Mouse (Mus musculus) NIH3T3 (cell line): ENCODE data around the gene Ltbp4.
A peak's percentile ranks its signal among the peaks of the same experiment; 100 is the strongest.

Source experiments
- DNase-seq: peaks from one replicate; pipeline ENCODE4 v3.0.0-alpha.2; 2012; ENCODE audit warnings: low read depth

Ltbp4 gene

DNA sequence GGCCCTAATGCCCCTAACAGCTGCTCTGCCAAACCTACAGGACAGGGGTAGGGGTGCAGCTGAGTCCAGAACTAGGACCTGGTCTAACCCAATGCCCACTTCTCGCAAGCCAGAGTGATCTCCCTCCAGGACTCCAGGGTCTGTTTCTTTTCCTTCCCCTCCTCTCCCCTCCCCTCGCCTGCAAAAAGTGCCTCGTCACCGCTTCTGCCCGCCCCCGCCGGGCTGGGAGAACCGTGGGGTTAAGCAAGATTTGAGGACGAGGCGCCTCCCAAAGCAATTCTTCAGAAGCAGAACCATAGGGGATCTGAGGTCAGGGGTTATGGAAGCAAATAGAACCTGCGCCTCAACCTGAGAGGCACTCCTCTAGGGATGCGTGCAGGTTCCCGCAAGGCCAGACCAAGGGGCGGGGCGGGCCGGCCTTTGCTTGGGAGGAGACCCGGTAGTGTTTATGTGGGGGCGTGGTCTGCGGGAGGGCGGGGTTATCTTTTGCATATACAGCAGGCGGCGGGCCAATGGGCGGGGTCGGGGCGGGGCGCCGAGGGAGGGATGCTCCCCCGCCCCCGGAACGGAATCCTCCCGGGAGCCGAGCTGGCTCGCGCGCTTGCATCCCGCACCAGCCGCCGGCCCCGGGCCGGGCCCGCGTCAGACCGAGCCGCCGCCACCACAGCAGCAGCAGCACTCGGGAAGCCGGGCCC is 79.1 kb downstream of the Ltbp4 start, which contains the start of gene Numbl:
Gene Numbl, plus strand, starts transcription at position 229 of the 695 bp plus-strand sequence.
- peak; percentile 99 for DNase-seq

DNA sequence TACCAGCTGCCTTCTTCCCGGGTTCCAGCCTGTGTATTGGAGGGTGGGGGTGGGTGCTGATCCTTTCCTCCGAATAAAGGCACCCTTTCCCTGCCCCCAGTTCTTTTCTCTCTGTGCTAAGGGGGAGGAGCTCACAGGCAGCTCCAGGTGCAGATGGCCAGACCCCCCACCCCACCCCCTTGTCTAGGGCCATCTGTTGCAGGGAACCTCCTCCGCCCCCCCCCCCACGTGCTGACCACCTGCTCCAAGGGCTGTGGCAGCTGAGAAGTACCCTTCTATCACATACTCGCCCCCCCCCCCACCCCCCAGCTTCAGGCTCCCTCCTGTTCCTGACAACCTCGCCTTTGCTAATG is 79.7 kb downstream of the Ltbp4 start:
- DNase-seq, result no peak

DNA sequence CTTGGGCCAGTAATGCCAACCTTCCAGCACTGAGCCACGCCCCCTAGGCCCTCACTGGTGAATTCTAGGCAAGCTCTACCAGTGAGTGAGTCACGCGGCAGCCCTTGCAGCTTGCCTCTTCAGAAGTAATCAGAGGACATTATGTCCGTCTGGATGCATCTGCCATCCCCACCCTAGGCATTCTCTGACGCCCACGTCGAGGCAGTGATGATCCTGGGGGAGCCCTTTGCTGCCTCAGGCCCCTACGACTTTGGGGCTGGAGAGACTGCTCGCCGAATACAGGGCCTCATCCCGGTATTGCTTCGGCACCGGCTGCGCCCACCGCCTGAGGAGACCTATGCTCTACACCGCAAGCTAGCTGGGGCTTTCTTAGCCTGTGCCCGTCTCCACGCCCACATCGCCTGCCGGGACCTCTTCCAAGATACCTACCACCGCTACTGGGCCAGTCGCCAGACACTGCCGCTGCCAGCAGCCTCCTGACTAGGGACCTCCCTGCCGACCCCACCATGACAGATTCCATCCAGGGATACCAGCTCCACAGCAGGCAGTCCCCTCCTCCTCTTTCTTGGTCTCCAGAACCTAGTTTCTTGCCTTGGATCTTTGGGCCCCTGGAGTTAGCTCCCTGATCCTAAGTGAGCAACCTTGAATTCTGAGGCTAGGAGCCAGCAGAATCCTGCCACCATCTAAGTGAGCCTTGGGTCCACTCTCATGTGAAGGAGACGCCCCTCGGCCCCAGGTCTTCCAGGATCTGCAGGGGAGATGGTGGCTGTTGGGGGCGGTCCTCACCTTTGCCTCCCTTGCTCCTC is 80.2 kb downstream of the Ltbp4 start:
- DNase-seq, result peak; percentile 57

DNA sequence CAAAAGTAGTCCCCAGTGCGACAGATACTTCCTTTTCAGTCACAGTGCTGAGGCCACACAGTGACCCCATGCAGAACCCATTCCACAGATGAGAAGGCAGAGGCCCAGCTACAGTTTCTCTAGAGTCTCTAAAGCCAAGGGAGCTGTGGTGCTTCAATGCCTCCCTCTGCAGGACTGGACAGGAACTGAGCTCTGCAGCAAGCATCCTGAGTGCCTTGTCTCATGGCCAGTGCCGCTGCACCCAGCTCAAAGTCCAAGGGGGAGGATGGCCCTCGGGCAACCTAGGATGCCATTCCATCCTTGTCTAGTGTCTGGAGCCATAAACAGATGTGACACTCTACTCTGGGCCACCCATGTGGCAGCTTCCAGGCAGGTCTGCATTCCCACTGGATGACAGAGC is 81.8 kb downstream of the Ltbp4 start:
- DNase-seq, result peak; percentile 67
